Mouse (Mus musculus): ENCODE measurements around the gene Crip3. TPM values are rescaled to one million over a fixed set of nuclear protein-coding genes. Genes with fewer than 3 reads are reported as not detected.

Gene Crip3
- total RNA-seq (2012; rRNA removed) (not detected in 2 replicates), polyA plus RNA-seq (2012; ENCODE audit: insufficient read depth in 1 of 2, insufficient read length in 2 of 2, low read depth in 1 of 2, low replicate concordance in 2 of 2, missing spikeins in 1 of 2) (not detected)

DNA sequence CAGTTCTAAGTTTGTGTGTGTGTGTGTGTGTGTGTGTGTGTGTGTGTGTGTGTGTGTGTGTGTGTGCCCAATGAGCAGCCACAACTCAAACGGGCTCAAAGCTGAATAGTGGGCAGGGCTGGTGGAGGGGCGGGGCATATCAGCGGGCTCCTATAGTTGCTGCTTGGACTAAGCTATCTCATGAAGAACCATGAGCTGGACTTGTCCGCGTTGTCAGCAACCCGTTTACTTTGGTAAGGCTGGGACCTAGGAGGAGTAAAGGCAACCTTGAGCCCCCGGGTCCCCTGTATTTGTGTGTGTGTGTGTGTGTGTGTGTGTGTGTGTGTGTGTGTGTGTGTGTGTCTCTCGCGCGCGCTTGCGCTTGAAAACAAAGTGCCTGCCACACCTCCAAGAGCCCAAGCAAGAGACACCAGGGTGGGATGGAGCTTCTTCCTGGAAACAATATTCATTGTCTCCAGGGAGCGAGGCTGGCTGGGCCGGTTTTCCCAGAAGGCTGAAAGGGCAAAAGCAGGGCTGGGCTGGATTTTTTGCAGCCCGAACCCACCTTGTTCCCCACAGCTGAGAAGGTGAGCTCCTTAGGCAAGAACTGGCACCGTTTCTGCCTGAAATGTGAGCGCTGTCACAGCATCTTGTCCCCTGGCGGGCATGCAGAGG, at the start of gene Crip3:
TSS of gene Crip3 (plus strand) at position 166 of the 654 bp plus-strand sequence.
- H3K79me2 ChIP-seq (ENCODE audit: control insufficient read depth, insufficient read depth, low read length, poor library complexity), result no peaks in the 10 kb centered on the region
- H3K27me3 ChIP-seq (ENCODE audit: control insufficient read depth in 1 of 2, insufficient read depth in 2 of 2, low read length in 2 of 2), result no peaks in the 10 kb centered on the region
- no peak within 1 kb of the TSS for H3K27ac ChIP-seq (ENCODE audit: control insufficient read depth, low read depth, low read length)
- H3K4me1 ChIP-seq (ENCODE audit: control insufficient read depth in 1 of 2, insufficient read depth in 2 of 2, low read length in 2 of 2), result peaks cover 0 to 2% of the 10 kb centered on the region in 2 experiments; a peak in 1 of 4 replicates
- H3K36me3 ChIP-seq (ENCODE audit: control insufficient read depth in 1 of 2, insufficient read depth in 2 of 2, low read length in 2 of 2), result no peaks in the 10 kb centered on the region
- H3K9me3 ChIP-seq (replicated peaks; ENCODE audit: insufficient read depth, low read length), result no peaks in the 10 kb centered on the region
- TF ChIP-seq BHLHE40 (IDR thresholded peaks at IDR 0.05; ENCODE audit: borderline replicate concordance, low read depth, low read length) (no peak), GATA1 (IDR thresholded peaks at IDR 0.05; ENCODE audit: low read depth, low read length) (no peak), MYB (IDR thresholded peaks at IDR 0.05; ENCODE audit: low read depth, low read length) (no peak), POLR2A (IDR thresholded peaks at IDR 0.05; ENCODE audit: control insufficient read depth in 1 of 2, insufficient read depth in 1 of 2, low read depth in 1 of 2, low read length in 2 of 2, poor library complexity in 1 of 2) (no peak), SMC3 (IDR thresholded peaks at IDR 0.05; ENCODE audit: low read depth, low read length) (no peak), SIN3A (IDR thresholded peaks at IDR 0.05; ENCODE audit: low read length) (no peak), CHD2 (IDR thresholded peaks at IDR 0.05; ENCODE audit: low read length) (no peak), MAFK (IDR thresholded peaks at IDR 0.05; ENCODE audit: borderline replicate concordance, low read depth, low read length) (no peak), NRF1 (IDR thresholded peaks at IDR 0.05; ENCODE audit: insufficient read depth, low read depth, low read length, poor library complexity, severe bottlenecking) (no peak), TCF12 (IDR thresholded peaks at IDR 0.05; ENCODE audit: low read depth, low read length) (no peak), RCOR1 (IDR thresholded peaks at IDR 0.05; ENCODE audit: low read depth, low read length) (no peak), ZC3H11A (IDR thresholded peaks at IDR 0.05; ENCODE audit: low read depth, low read length) (no peak), ZNF384 (IDR thresholded peaks at IDR 0.05; ENCODE audit: low read depth, low read length) (no peak), UBTF (IDR thresholded peaks at IDR 0.05; ENCODE audit: borderline replicate concordance, insufficient read depth, low read depth, low read length) (no peak), NELFE (IDR thresholded peaks at IDR 0.05; ENCODE audit: low read depth, low read length) (no peak), MYC (IDR thresholded peaks at IDR 0.05; ENCODE audit: low read depth, low read length) (no peak), JUND (IDR thresholded peaks at IDR 0.05; ENCODE audit: low read depth, low read length) (no peak), GABPA (IDR thresholded peaks at IDR 0.05; ENCODE audit: low read depth, low read length) (no peak), ZMIZ1 (IDR thresholded peaks at IDR 0.05; ENCODE audit: low read depth, low read length) (no peak)
- no peak for DNase-seq (ENCODE audit: low read depth, low spot score)
- H3K9ac ChIP-seq (ENCODE audit: control insufficient read depth, low read depth, low read length, poor library complexity, severe bottlenecking), result no peak within 1 kb of the TSS
- H3K4me3 ChIP-seq (ENCODE audit: control insufficient read depth in 1 of 2, insufficient read depth in 1 of 2, low read depth in 2 of 2, low read length in 2 of 2), result no peak within 1 kb of the TSS
